Mouse (Mus musculus) liver, adult 2 months (tissue): ENCODE measurements at regions not wholly inside any gene's neighbourhood (a gene's known extent, or its start where the extent isn't known, plus 50 kb on each side); places are given as distances from the start of the nearest gene placed in this dataset.

Source experiments
- DNase-seq: peaks from one replicate; pipeline ENCODE4 v3.0.0-alpha.2; 2011; ENCODE audit warnings: low read depth, low spot score; ENCODE audit errors: extremely low read depth
- H3K27ac ChIP-seq: fragments of 200-500 bp; replicated peaks from 2 replicates; pipeline ENCODE4 v1.5.1; 2012; ENCODE audit warnings: low read depth, mild to moderate bottlenecking, control low read depth, inconsistent platforms, low read length; ENCODE audit not compliant: insufficient read depth
- H3K27me3 ChIP-seq: fragments of 200-500 bp; 2 replicates; pipeline ENCODE4 v1.6.1; 2012; ENCODE audit warnings: mild to moderate bottlenecking, moderate library complexity, low read length, inconsistent platforms; ENCODE audit not compliant: control insufficient read depth, insufficient read depth
- H3K36me3 ChIP-seq: fragments of 200-500 bp; 2 replicates; pipeline ENCODE4 v1.6.1; 2012; ENCODE audit warnings: low read length, inconsistent platforms; ENCODE audit not compliant: control insufficient read depth, insufficient read depth
- H3K4me1 ChIP-seq: fragments of 200-500 bp; 2 replicates; pipeline ENCODE4 v1.6.1; 2011; ENCODE audit warnings: low read length; ENCODE audit not compliant: control insufficient read depth, insufficient read depth
- H3K4me3 ChIP-seq: fragments of 200-500 bp; 2 replicates; pipeline ENCODE4 v1.5.1; 2011; ENCODE audit warnings: low read depth, mild to moderate bottlenecking, control low read depth, low read length, moderate library complexity; ENCODE audit not compliant: insufficient read depth
- H3K79me2 ChIP-seq: fragments of 200-500 bp; 2 replicates; pipeline ENCODE4 v1.6.1; 2012; ENCODE audit warnings: inconsistent platforms, mild to moderate bottlenecking, low read length, moderate library complexity; ENCODE audit not compliant: control insufficient read depth, insufficient read depth
- H3K9ac ChIP-seq: fragments of 200-500 bp; 2 replicates; pipeline ENCODE4 v1.6.1; 2012; ENCODE audit warnings: low read depth, mild to moderate bottlenecking, control low read depth, inconsistent platforms, low read length
- CTCF ChIP-seq: fragments of 200-500 bp; IDR thresholded peaks from 2 replicates; pipeline ENCODE4 v1.5.1; 2011; ENCODE audit warnings: low read depth, low read length, control low read depth
- POLR2A ChIP-seq: fragments of 200-500 bp; IDR thresholded peaks from 2 replicates; pipeline ENCODE4 v1.6.1; 2011; ENCODE audit warnings: low read length, control low read depth; ENCODE audit not compliant: insufficient read depth; ENCODE audit errors: extremely low read depth
- WGBS: fragments of 180-500 bp; shearing (Covaris S2); methylation state at CpG from one replicate; pipeline ENCODE4 v1.1.7; 2018; 5-methylcytosine and 5-hydroxymethylcytosine counted together

GRCm38 (mm10) chr2:78005402-78006021, 59.3 kb upstream of the Cwc22 start:
- H3K27ac ChIP-seq: no peak overlapping the region
- no peak for TF ChIP-seq CTCF
- TF ChIP-seq POLR2A: no peak
- no peak overlapping the region for H3K4me3 ChIP-seq
- H3K4me1 ChIP-seq: no peaks in the 10 kb centered on the region
- no peaks in the 10 kb centered on the region for H3K27me3 ChIP-seq
- no peak overlapping the region for H3K9ac ChIP-seq
- H3K79me2 ChIP-seq: no peaks in the 10 kb centered on the region
- H3K36me3 ChIP-seq: no peaks in the 10 kb centered on the region
- no peak for DNase-seq
- WGBS: 53% methylated on average over 7 of the region's 7 CpGs

- TF ChIP-seq CTCF (no peak), POLR2A (no peak)
- no peaks in the 10 kb centered on the region for H3K27me3 ChIP-seq
- DNase-seq: no peak
- H3K4me3 ChIP-seq: no peak overlapping the region
- H3K9ac ChIP-seq: no peak overlapping the region
- no peaks in the 10 kb centered on the region for H3K4me1 ChIP-seq
- WGBS: 75% methylated on average over 5 of the region's 5 CpGs
- no peaks in the 10 kb centered on the region for H3K79me2 ChIP-seq
- no peaks in the 10 kb centered on the region for H3K36me3 ChIP-seq
- no peak overlapping the region for H3K27ac ChIP-seq
Measured at GRCm38 (mm10) chr2:78004426-78004825, 58.3 kb upstream of the Cwc22 start.
